Mouse (Mus musculus): ENCODE measurements around the gene Nsd1. TPM values are rescaled to one million over a fixed set of nuclear protein-coding genes. Genes with fewer than 3 reads are reported as not detected.

Gene Nsd1
- polyA plus RNA-seq, 1 experiment from 2014 or later, result 13.3 TPM

DNA sequence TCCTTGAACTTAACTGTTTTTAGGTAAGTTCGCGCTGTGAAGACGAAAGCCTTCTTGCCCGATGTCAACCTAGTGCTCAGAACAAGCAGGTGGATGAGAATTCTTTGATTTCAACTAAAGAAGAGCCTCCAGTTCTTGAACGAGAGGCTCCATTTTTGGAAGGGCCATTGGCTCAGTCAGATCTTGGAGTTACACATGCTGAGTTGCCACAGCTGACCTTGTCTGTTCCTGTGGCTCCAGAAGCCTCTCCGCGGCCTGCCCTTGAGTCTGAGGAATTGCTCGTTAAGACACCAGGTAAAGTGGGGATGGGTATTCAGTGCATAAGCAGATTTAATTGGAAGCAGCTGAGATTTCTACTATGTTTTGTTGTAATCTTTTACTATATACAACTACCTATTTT lies 51.9 kb downstream of the Nsd1 start:
- H3K27ac ChIP-seq (replicated peaks), result no peak overlapping the region
- no peaks in the 10 kb centered on the region for H3K9me3 ChIP-seq (replicated peaks)
- H3K4me3 ChIP-seq (replicated peaks), result no peak overlapping the region
- no peak overlapping the region for H3K4me2 ChIP-seq
- H3K4me1 ChIP-seq (replicated peaks), result no peaks in the 10 kb centered on the region
- H3K36me3 ChIP-seq (replicated peaks), result peaks cover 50% of the 10 kb centered on the region
- no peak for ATAC-seq (ENCODE audit: insufficient read depth)
- 89% methylated on average over 8 of the region's 8 CpGs for WGBS (ENCODE audit: insufficient replicate concordance)
- H3K9ac ChIP-seq, result no peak overlapping the region
- no peaks in the 10 kb centered on the region for H3K27me3 ChIP-seq

GRCm38 (mm10) chr13:55262096-55262495 lies 52.5 kb downstream of the Nsd1 start:
- no peak for ATAC-seq (ENCODE audit: insufficient read depth)
- Histone ChIP-seq H3K27me3 (no peaks in the 10 kb centered on the region), H3K4me1 (replicated peaks) (no peaks in the 10 kb centered on the region), H3K27ac (replicated peaks) (no peak overlapping the region), H3K9ac (no peak overlapping the region), H3K4me2 (no peak overlapping the region), H3K4me3 (replicated peaks) (no peak overlapping the region), H3K36me3 (replicated peaks) (peaks cover 46% of the 10 kb centered on the region), H3K9me3 (replicated peaks) (no peaks in the 10 kb centered on the region)

- Histone ChIP-seq H3K9ac (no peak overlapping the region), H3K4me2 (no peak overlapping the region), H3K36me3 (replicated peaks) (peaks cover 61% of the 10 kb centered on the region), H3K27ac (replicated peaks) (no peak overlapping the region), H3K4me1 (replicated peaks) (no peaks in the 10 kb centered on the region), H3K27me3 (no peaks in the 10 kb centered on the region), H3K4me3 (replicated peaks) (no peak overlapping the region), H3K9me3 (replicated peaks) (no peaks in the 10 kb centered on the region)
- ATAC-seq (ENCODE audit: insufficient read depth), result no peak
- WGBS (ENCODE audit: insufficient replicate concordance), result 83% methylated on average over 5 of the region's 5 CpGs
Measured at GRCm38 (mm10) chr13:55277203-55277602, 67.6 kb downstream of the Nsd1 start.

- no peak for ATAC-seq (ENCODE audit: insufficient read depth)
- Histone ChIP-seq H3K36me3 (replicated peaks) (peaks cover 62% of the 10 kb centered on the region), H3K27me3 (no peaks in the 10 kb centered on the region), H3K9ac (no peak overlapping the region), H3K4me1 (replicated peaks) (no peaks in the 10 kb centered on the region), H3K4me2 (no peak overlapping the region), H3K9me3 (replicated peaks) (no peaks in the 10 kb centered on the region), H3K4me3 (replicated peaks) (no peak overlapping the region), H3K27ac (replicated peaks) (no peak overlapping the region)
- 65% methylated on average over 5 of the region's 5 CpGs for WGBS (ENCODE audit: insufficient replicate concordance)
Measured at GRCm38 (mm10) chr13:55277646-55278045, 68.1 kb downstream of the Nsd1 start.

DNA sequence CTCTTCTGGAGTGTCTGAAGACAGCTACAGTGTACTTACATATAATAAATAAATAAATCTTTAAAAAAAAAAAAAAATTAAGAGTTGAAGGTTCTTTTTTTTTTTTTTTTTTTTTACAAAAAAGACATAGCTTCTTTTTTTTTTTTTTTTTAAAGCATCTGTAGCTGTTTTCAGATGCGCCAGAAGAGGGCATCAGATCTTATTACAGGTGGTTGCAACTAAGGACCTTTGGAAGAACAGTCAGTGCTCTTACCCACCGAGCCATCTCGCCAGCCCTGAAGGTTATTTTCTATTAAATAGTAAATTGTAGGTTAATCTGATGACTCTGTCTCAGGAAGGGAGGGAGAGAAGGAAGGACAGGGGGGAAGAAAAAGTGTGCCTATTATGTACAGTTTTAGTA lies 79.3 kb downstream of the Nsd1 start:
- Histone ChIP-seq H3K4me3 (replicated peaks) (no peak overlapping the region), H3K9ac (no peak overlapping the region), H3K4me1 (replicated peaks) (no peaks in the 10 kb centered on the region), H3K9me3 (replicated peaks) (no peaks in the 10 kb centered on the region), H3K4me2 (no peak overlapping the region), H3K27me3 (no peaks in the 10 kb centered on the region), H3K36me3 (replicated peaks) (peaks cover 79% of the 10 kb centered on the region), H3K27ac (replicated peaks) (no peak overlapping the region)
- no peak for ATAC-seq (ENCODE audit: insufficient read depth)
- 71% methylated on average over 3 of the region's 3 CpGs for WGBS (ENCODE audit: insufficient replicate concordance)

DNA sequence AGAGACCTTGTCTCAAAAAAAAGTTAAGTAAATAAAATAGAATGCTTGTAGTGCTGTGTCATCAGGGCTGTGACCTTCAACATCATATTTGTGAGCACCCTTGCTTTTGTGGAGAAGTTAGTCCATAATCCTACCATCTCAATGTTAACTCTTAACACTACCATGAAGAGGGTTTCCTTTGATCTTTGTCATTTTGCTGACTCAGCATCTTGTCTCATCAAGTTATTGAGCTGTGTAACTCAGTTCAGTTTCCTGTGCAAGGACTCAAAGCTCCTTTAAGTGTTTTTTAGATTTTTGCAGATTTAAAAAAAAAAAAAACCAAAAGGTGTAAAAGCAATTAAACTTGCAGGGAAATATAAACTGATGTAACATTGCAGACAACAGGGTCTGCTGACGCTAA lies 87.2 kb downstream of the Nsd1 start:
- no peaks in the 10 kb centered on the region for H3K9me3 ChIP-seq (replicated peaks)
- no peak for ATAC-seq (ENCODE audit: insufficient read depth)
- no peak overlapping the region for H3K27ac ChIP-seq (replicated peaks)
- H3K4me3 ChIP-seq (replicated peaks), result no peak overlapping the region
- peaks cover 90% of the 10 kb centered on the region for H3K36me3 ChIP-seq (replicated peaks)
- WGBS (ENCODE audit: insufficient replicate concordance), result 89% methylated on average over 1 of the region's 1 CpGs
- no peak overlapping the region for H3K9ac ChIP-seq
- H3K27me3 ChIP-seq, result no peaks in the 10 kb centered on the region
- H3K4me2 ChIP-seq, result no peak overlapping the region
- no peaks in the 10 kb centered on the region for H3K4me1 ChIP-seq (replicated peaks)

- H3K9me3 ChIP-seq (replicated peaks), result no peaks in the 10 kb centered on the region
- no peak overlapping the region for H3K9ac ChIP-seq
- H3K4me2 ChIP-seq, result no peak overlapping the region
- no peak overlapping the region for H3K4me3 ChIP-seq (replicated peaks)
- H3K27ac ChIP-seq (replicated peaks), result no peak overlapping the region
- ATAC-seq (ENCODE audit: insufficient read depth), result no peak
- 77% methylated on average over 5 of the region's 5 CpGs for WGBS (ENCODE audit: insufficient replicate concordance)
- no peaks in the 10 kb centered on the region for H3K4me1 ChIP-seq (replicated peaks)
- H3K36me3 ChIP-seq (replicated peaks), result peaks cover 89% of the 10 kb centered on the region
- no peaks in the 10 kb centered on the region for H3K27me3 ChIP-seq
Measured at GRCm38 (mm10) chr13:55300913-55301312, 91.3 kb downstream of the Nsd1 start.

DNA sequence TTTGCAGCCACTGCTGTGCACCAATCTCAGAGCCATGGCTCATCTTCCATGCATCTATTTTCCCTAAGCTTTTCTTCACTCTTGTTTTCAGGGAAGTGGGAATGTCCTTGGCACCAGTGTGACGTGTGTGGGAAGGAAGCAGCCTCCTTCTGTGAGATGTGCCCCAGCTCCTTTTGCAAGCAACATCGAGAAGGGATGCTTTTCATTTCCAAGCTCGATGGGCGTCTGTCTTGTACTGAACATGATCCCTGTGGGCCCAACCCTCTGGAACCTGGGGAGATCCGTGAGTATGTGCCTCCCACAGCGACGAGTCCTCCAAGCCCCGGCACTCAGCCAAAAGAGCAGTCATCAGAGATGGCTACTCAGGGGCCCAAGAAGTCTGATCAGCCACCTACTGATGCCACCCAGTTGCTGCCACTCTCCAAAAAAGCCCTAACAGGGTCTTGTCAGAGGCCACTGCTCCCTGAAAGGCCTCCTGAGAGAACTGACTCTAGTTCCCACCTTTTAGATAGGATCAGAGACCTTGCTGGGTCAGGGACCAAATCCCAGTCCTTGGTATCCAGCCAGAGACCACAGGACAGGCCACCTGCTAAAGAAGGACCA lies 102.5 kb downstream of the Nsd1 start:
- H3K4me3 ChIP-seq (replicated peaks), result no peak overlapping the region
- no peaks in the 10 kb centered on the region for H3K4me1 ChIP-seq (replicated peaks)
- no peak overlapping the region for H3K27ac ChIP-seq (replicated peaks)
- H3K36me3 ChIP-seq (replicated peaks), result peaks cover 89% of the 10 kb centered on the region
- no peak overlapping the region for H3K4me2 ChIP-seq
- no peak overlapping the region for H3K9ac ChIP-seq
- no peak for ATAC-seq (ENCODE audit: insufficient read depth)
- WGBS (ENCODE audit: insufficient replicate concordance), result 83% methylated on average over 8 of the region's 8 CpGs
- no peaks in the 10 kb centered on the region for H3K27me3 ChIP-seq
- no peaks in the 10 kb centered on the region for H3K9me3 ChIP-seq (replicated peaks)

DNA sequence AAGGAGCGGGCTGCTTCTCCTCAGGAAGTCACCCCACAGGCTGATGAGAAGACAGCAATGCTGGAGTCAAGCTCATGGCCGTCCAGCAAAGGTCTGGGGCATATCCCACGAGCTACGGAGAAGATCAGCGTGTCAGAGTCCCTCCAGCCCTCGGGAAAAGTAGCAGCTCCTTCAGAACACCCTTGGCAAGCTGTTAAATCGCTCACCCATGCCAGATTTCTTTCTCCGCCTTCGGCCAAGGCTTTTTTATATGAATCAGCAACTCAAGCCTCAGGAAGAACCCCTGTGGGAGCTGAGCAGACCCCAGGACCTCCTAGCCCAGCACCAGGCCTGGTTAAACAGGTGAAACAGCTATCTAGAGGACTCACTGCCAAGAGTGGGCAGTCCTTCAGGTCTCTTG lies 103.5 kb downstream of the Nsd1 start:
- Histone ChIP-seq H3K4me3 (replicated peaks) (no peak overlapping the region), H3K9ac (no peak overlapping the region), H3K27me3 (no peaks in the 10 kb centered on the region), H3K9me3 (replicated peaks) (no peaks in the 10 kb centered on the region), H3K36me3 (replicated peaks) (peaks cover 84% of the 10 kb centered on the region), H3K4me2 (no peak overlapping the region), H3K4me1 (replicated peaks) (0 out of 2 replicates have a peak, but pooled peaks cover 4% of the 10 kb centered on the region), H3K27ac (replicated peaks) (no peak overlapping the region)
- 84% methylated on average over 9 of the region's 9 CpGs for WGBS (ENCODE audit: insufficient replicate concordance)
- no peak for ATAC-seq (ENCODE audit: insufficient read depth)

DNA sequence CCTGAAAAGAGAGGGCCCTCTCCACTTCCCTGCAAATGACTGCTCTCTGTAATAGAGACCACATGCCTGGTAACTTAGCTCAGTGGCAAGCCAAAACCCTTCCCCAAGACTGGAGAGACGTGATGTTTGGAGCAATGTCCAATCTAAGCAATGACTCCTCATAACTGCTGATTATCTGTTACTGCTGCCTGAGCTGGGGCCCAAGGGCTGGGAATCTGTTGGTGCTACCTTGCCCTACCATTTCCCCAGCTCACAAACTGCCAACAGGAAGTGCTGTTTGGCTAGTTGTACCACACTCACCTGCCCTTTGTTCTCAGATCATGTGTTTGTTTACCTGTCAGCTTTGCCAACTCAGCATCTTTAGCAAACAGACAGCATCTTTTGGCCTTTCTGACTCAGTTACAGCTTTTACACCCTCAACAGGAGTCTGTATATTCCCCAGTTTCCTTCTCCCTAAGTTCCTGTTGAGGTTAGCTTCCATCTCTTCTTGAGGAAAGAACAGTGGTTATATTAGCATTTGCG lies 105.4 kb downstream of the Nsd1 start:
- H3K27me3 ChIP-seq, result no peaks in the 10 kb centered on the region
- ATAC-seq (ENCODE audit: insufficient read depth), result no peak
- H3K4me3 ChIP-seq (replicated peaks), result no peak overlapping the region
- H3K27ac ChIP-seq (replicated peaks), result no peak overlapping the region
- H3K4me2 ChIP-seq, result no peak overlapping the region
- H3K9me3 ChIP-seq (replicated peaks), result no peaks in the 10 kb centered on the region
- peaks cover 90% of the 10 kb centered on the region for H3K36me3 ChIP-seq (replicated peaks)
- H3K9ac ChIP-seq, result no peak overlapping the region
- WGBS (ENCODE audit: insufficient replicate concordance), result 77% methylated on average over 2 of the region's 2 CpGs
- H3K4me1 ChIP-seq (replicated peaks), result peaks cover 13% of the 10 kb centered on the region

DNA sequence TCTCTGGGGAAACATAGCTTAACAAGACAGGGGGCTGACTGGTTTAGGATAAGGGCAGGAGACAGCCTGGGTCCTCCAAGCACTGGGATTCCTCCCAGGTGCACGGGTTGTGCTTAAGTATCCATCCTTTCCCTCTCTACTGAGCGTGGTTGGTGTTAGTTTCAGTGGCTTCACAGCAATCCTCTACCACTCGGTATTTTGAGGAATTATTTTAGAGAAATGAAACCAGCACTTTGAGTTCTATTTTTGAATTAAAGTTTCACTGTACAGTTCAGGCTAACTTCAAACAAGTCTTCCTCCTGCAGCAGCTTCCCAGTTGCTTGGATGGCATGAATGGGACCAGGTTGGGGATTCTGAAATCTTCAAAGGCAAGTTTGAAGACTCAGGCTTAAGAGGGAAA lies 108.8 kb downstream of the Nsd1 start:
- Histone ChIP-seq H3K4me2 (no peak overlapping the region), H3K4me1 (replicated peaks) (peaks cover 44% of the 10 kb centered on the region), H3K27me3 (no peaks in the 10 kb centered on the region), H3K4me3 (replicated peaks) (no peak overlapping the region), H3K27ac (replicated peaks) (0 out of 2 replicates have a peak overlapping the region, but pooled peaks have one; percentile 33), H3K9ac (no peak overlapping the region), H3K36me3 (replicated peaks) (peaks cover 71% of the 10 kb centered on the region), H3K9me3 (replicated peaks) (no peaks in the 10 kb centered on the region)
- ATAC-seq (ENCODE audit: insufficient read depth), result no peak
- 57% methylated on average over 3 of the region's 3 CpGs for WGBS (ENCODE audit: insufficient replicate concordance)

DNA sequence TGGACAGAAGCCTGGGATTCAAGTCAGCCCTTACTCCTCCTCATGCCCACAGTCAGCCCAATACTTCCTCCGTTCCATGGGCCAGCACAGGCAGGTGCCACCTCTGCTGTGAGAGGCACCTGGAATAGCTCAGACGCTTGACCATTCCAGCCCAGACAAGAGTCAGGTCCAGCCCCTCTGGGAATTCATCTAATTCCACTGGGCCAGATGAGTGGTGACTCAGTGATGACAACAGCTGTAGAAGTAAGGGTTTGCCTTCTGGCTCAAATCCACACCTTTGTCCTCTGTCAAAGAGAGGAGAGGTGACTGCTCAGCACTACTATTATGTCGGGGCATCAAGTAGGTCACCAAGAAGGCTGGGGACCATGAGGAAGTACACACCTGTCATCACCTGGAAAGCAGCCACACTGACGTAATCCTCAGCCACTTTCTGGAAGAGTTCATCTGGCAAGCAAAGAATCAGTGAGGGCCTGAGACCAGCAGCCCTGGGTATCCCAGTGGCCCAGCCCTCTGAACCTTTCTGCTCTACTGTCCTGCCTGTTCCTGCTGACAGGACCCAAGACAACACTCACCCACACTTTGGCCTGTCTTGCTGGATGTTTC lies 110.5 kb downstream of the Nsd1 start, which contains the start of gene Prelid1:
Gene Prelid1 (plus strand): TSS at position 570 of the 603 bp plus-strand sequence.
- Histone ChIP-seq H3K27ac (replicated peaks) (peak within 1 kb of the TSS; percentile 84), H3K4me2 (peak within 1 kb of the TSS; percentile 99), H3K4me1 (replicated peaks) (peaks cover 57% of the 10 kb centered on the region), H3K27me3 (no peaks in the 10 kb centered on the region), H3K9ac (peak within 1 kb of the TSS; percentile 99), H3K9me3 (replicated peaks) (no peaks in the 10 kb centered on the region), H3K36me3 (replicated peaks) (peaks cover 69% of the 10 kb centered on the region), H3K4me3 (replicated peaks) (peak within 1 kb of the TSS; percentile 91)
- WGBS (ENCODE audit: insufficient replicate concordance), result 72% methylated on average over 4 of the region's 4 CpGs
- no peak for ATAC-seq (ENCODE audit: insufficient read depth)

Data from liver, embryonic 15.5 days (tissue).